8 mouse cellular contexts compared by ENCODE assay signal in the genomic region with DNA sequence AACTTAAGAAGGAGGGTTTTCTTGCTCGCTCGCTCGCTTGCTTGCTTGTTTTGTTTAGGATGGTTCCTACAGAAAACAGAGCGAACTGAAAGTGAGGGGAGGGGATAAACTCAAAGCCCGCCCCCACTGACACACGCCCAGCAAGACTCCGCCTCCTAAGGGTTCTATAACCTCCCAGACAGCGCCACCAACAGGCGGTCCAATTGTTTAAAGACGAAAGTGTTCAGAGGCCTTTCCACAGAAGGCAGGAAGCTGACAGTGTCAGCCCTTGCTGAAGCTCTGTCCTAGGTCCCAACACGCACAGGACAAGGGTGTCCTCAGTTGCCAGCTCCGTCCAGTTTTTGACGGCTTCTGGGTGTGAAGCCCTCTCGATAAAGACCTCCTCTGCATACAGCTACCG. TPM values are rescaled to one million over a fixed set of nuclear protein-coding genes. Genes with fewer than 3 reads are reported as not detected.
DNase-seq lines count a peak whose midpoint lies in the region; ATAC-seq and TF ChIP-seq lines count a peak whose summit lies in the region.

No protein-coding gene starts in this region.

- WGBS in midbrain, embryonic 12.5 days = 30% methylated on average over 15 of the region's 15 CpGs
- WGBS in midbrain, embryonic 13.5 days = 29% methylated on average over 15 of the region's 15 CpGs
- WGBS in liver, embryonic 11.5 days = 19% methylated on average over 15 of the region's 15 CpGs
- WGBS in neural tube, embryonic 11.5 days = 30% methylated on average over 15 of the region's 15 CpGs

- DNase-seq in c-Kit-positive CD71-positive TER-119-positive erythroid progenitor cells, embryonic 14.5 days (ENCODE audit: low spot score) = peak; percentile 80
- DNase-seq in gastrocnemius, postnatal 4 days (ENCODE audit: low spot score in 2 of 2) = peak; percentile 46 to 74
- peak; percentile 78 to 85 for DNase-seq in kidney, adult 8-10 months
- DNase-seq in liver, embryonic 11.5 days (ENCODE audit: low spot score) = peak; percentile 65
- DNase-seq in neural tube, embryonic 11.5 days (ENCODE audit: low spot score) = peak; percentile 74

- H3K27me3 ChIP-seq in midbrain, embryonic 12.5 days = no peaks in the 10 kb centered on the region
- H3K27me3 ChIP-seq in midbrain, embryonic 13.5 days = no peaks in the 10 kb centered on the region
- H3K27me3 ChIP-seq in liver, embryonic 11.5 days (replicated peaks; ENCODE audit: control insufficient read depth, insufficient read depth, low read length) = no peaks in the 10 kb centered on the region
- no peaks in the 10 kb centered on the region for H3K27me3 ChIP-seq in neural tube, embryonic 11.5 days (ENCODE audit: control insufficient read depth, insufficient read depth, low read length)
- H3K27me3 ChIP-seq in testis, adult 2 months (ENCODE audit: control insufficient read depth, insufficient read depth, low read length) = no peaks in the 10 kb centered on the region

- H3K27ac ChIP-seq in midbrain, embryonic 12.5 days (replicated peaks) = no peak overlapping the region
- H3K27ac ChIP-seq in midbrain, embryonic 13.5 days = no peak overlapping the region
- H3K27ac ChIP-seq in liver, embryonic 11.5 days (ENCODE audit: low read depth, low read length) = no peak overlapping the region
- H3K27ac ChIP-seq in neural tube, embryonic 11.5 days (ENCODE audit: low read depth, low read length) = no peak overlapping the region
- H3K27ac ChIP-seq in testis, adult 2 months (ENCODE audit: control insufficient read depth, insufficient read depth, low read depth, low read length) = no peak overlapping the region

- 0 out of 2 replicates have a peak overlapping the region, but pooled peaks have one; percentile 2 for H3K4me2 ChIP-seq in midbrain, embryonic 12.5 days (replicated peaks)
- no peak overlapping the region for H3K4me2 ChIP-seq in midbrain, embryonic 13.5 days (replicated peaks)
- peak overlapping the region; percentile 33 for H3K4me2 ChIP-seq in liver, embryonic 11.5 days
- no peak overlapping the region for H3K4me2 ChIP-seq in neural tube, embryonic 11.5 days (ENCODE audit: low read depth)

- TF ChIP-seq POLR2A in testis, adult 2 months (IDR thresholded peaks at IDR 0.05; ENCODE audit: control insufficient read depth, low read depth, low read length) = no peak

- H3K36me3 ChIP-seq in midbrain, embryonic 12.5 days = no peaks in the 10 kb centered on the region
- H3K36me3 ChIP-seq in midbrain, embryonic 13.5 days = no peaks in the 10 kb centered on the region
- no peaks in the 10 kb centered on the region for H3K36me3 ChIP-seq in liver, embryonic 11.5 days (ENCODE audit: control insufficient read depth, insufficient read depth, low read length)
- H3K36me3 ChIP-seq in neural tube, embryonic 11.5 days (ENCODE audit: control insufficient read depth, insufficient read depth, low read length) = no peaks in the 10 kb centered on the region
- H3K36me3 ChIP-seq in testis, adult 2 months (ENCODE audit: control insufficient read depth, insufficient read depth, low read length) = no peaks in the 10 kb centered on the region

- peak; percentile 57; the same call in 1 of the 2 replicates for TF ChIP-seq CTCF in testis, adult 2 months (IDR thresholded peaks at IDR 0.05; ENCODE audit: control insufficient read depth, insufficient read depth, insufficient replicate concordance, low read depth, low read length)

- no peaks in the 10 kb centered on the region for H3K9me3 ChIP-seq in midbrain, embryonic 12.5 days
- no peaks in the 10 kb centered on the region for H3K9me3 ChIP-seq in midbrain, embryonic 13.5 days
- H3K9me3 ChIP-seq in liver, embryonic 11.5 days (ENCODE audit: control insufficient read depth, low read length) = no peaks in the 10 kb centered on the region
- H3K9me3 ChIP-seq in neural tube, embryonic 11.5 days (ENCODE audit: control insufficient read depth, low read length) = no peaks in the 10 kb centered on the region

- H3K9ac ChIP-seq in midbrain, embryonic 12.5 days (replicated peaks) = no peak overlapping the region
- H3K9ac ChIP-seq in midbrain, embryonic 13.5 days (replicated peaks) = no peak overlapping the region
- H3K9ac ChIP-seq in liver, embryonic 11.5 days (ENCODE audit: low read depth, low read length) = no peak overlapping the region
- H3K9ac ChIP-seq in neural tube, embryonic 11.5 days (ENCODE audit: low read length) = no peak overlapping the region

- H3K4me3 ChIP-seq in midbrain, embryonic 12.5 days = no peak overlapping the region
- no peak overlapping the region for H3K4me3 ChIP-seq in midbrain, embryonic 13.5 days (replicated peaks)
- peak overlapping the region; percentile 26 for H3K4me3 ChIP-seq in liver, embryonic 11.5 days (ENCODE audit: low read depth, low read length)
- H3K4me3 ChIP-seq in neural tube, embryonic 11.5 days (ENCODE audit: low read depth, low read length) = no peak overlapping the region
- H3K4me3 ChIP-seq in testis, adult 2 months (ENCODE audit: control insufficient read depth, low read depth, low read length) = no peak overlapping the region; the same call in 1 of the 2 replicates

- peaks cover 5% of the 10 kb centered on the region; the same call in 1 of the 2 replicates for H3K4me1 ChIP-seq in midbrain, embryonic 12.5 days
- no peaks in the 10 kb centered on the region; the same call in 1 of the 2 replicates for H3K4me1 ChIP-seq in midbrain, embryonic 13.5 days (replicated peaks)
- H3K4me1 ChIP-seq in liver, embryonic 11.5 days (replicated peaks; ENCODE audit: control insufficient read depth, insufficient read depth, low read length) = no peaks in the 10 kb centered on the region
- H3K4me1 ChIP-seq in neural tube, embryonic 11.5 days (ENCODE audit: control insufficient read depth, insufficient read depth, low read length) = no peaks in the 10 kb centered on the region
- peaks cover 5% of the 10 kb centered on the region for H3K4me1 ChIP-seq in testis, adult 2 months (ENCODE audit: control insufficient read depth, insufficient read depth, low read length)

- no peak for ATAC-seq in midbrain, embryonic 12.5 days (ENCODE audit: low FRiP score, low read depth)
- ATAC-seq in midbrain, embryonic 13.5 days = no peak
- ATAC-seq in liver, embryonic 11.5 days (replicated peaks; ENCODE audit: low FRiP score) = peak; percentile 76
- no peak for ATAC-seq in neural tube, embryonic 11.5 days (ENCODE audit: insufficient read depth, low FRiP score, low TSS enrichment)

RNA-seq across cellular contexts. Expression of a gene that starts 23.2 kb away (rescaled TPM):
- not detected in 2 replicates for polyA plus RNA-seq in midbrain, embryonic 12.5 days (2016; fragmentation: Nextera tagmentation; extraction: Ambion mirVana)
- polyA plus RNA-seq in midbrain, embryonic 13.5 days (2015; fragmentation: Nextera tagmentation; extraction: Ambion mirVana) = 0.15 and 0.20 TPM in 2 replicates
- not detected for total RNA-seq in gastrocnemius, postnatal 4 days (2021)
- polyA plus RNA-seq in liver, embryonic 11.5 days (2014; fragmentation: Nextera tagmentation; extraction: Ambion mirVana) = not detected in 2 replicates
- not detected in 2 replicates for polyA plus RNA-seq in neural tube, embryonic 11.5 days (2014; fragmentation: Nextera tagmentation; extraction: Ambion mirVana)
- 0.46 TPM in 1 of 2 replicates, not detected in the other for polyA plus RNA-seq in testis, adult 2 months (2012; rRNA removed)

RNA-seq across cellular contexts. Expression of a gene that starts 29.0 kb away (rescaled TPM):
- 1.2 and 1.5 TPM in 2 replicates for polyA plus RNA-seq in midbrain, embryonic 12.5 days (2016; fragmentation: Nextera tagmentation; extraction: Ambion mirVana)
- 0.36 and 0.50 TPM in 2 replicates for polyA plus RNA-seq in midbrain, embryonic 13.5 days (2015; fragmentation: Nextera tagmentation; extraction: Ambion mirVana)
- 1 to 10 TPM; 3.7 to 5.5 TPM for total RNA-seq in gastrocnemius, postnatal 4 days (2021)
- 1.5 and 1.9 TPM in 2 replicates for polyA plus RNA-seq in liver, embryonic 11.5 days (2014; fragmentation: Nextera tagmentation; extraction: Ambion mirVana)
- 0.78 and 1.7 TPM in 2 replicates for polyA plus RNA-seq in neural tube, embryonic 11.5 days (2014; fragmentation: Nextera tagmentation; extraction: Ambion mirVana)
- 3.3 and 3.4 TPM in 2 replicates for polyA plus RNA-seq in testis, adult 2 months (2012; rRNA removed)

RNA-seq across cellular contexts. Expression of a gene that starts 30.0 kb away (rescaled TPM):
- polyA plus RNA-seq in midbrain, embryonic 12.5 days (2016; fragmentation: Nextera tagmentation; extraction: Ambion mirVana) = 2.6 and 2.9 TPM in 2 replicates
- 2.4 and 2.5 TPM in 2 replicates for polyA plus RNA-seq in midbrain, embryonic 13.5 days (2015; fragmentation: Nextera tagmentation; extraction: Ambion mirVana)
- 1 to 10 TPM; 6.8 to 7.2 TPM for total RNA-seq in gastrocnemius, postnatal 4 days (2021)
- polyA plus RNA-seq in liver, embryonic 11.5 days (2014; fragmentation: Nextera tagmentation; extraction: Ambion mirVana) = 3.0 and 3.8 TPM in 2 replicates
- polyA plus RNA-seq in neural tube, embryonic 11.5 days (2014; fragmentation: Nextera tagmentation; extraction: Ambion mirVana) = 2.8 and 3.3 TPM in 2 replicates
- polyA plus RNA-seq in testis, adult 2 months (2012; rRNA removed) = 74.6 and 80.0 TPM in 2 replicates

Comparison
In these comparisons a context has a peak if more than half of its experiments do, and no peak if none do; other contexts are left out.
1. H3K4me2 ChIP-seq: peak in midbrain, embryonic 12.5 days (single experiment) and liver, embryonic 11.5 days (single experiment); none in midbrain, embryonic 13.5 days (single experiment) and neural tube, embryonic 11.5 days (single experiment).
2. RNA of a gene that starts 30.0 kb away (polyA plus RNA-seq): 74.6 to 80.0 TPM in testis, adult 2 months; 3.0 to 3.8 TPM in liver, embryonic 11.5 days, 2.6 to 2.9 TPM in midbrain, embryonic 12.5 days, 2.8 to 3.3 TPM in neural tube, embryonic 11.5 days and 2.4 to 2.5 TPM in midbrain, embryonic 13.5 days; every median in the first group is over 10 times any median in the second.
3. Peak in every context shown above with its lines, with median percentiles within 50 percentile points of each other: DNase-seq.